Mouse (Mus musculus) bone marrow, adult 2 months (tissue): ENCODE data around the gene Zfp637. TPM values are rescaled to one million over a fixed set of nuclear protein-coding genes. Genes with fewer than 3 reads are reported as not detected.

Experiments used
- H3K27ac ChIP-seq: fragments of 200-500 bp; 2 replicates; pipeline ENCODE4 v1.5.1; 2012; ENCODE audit warnings: low read depth, mild to moderate bottlenecking, control low read depth, inconsistent platforms, low read length; ENCODE audit not compliant: control insufficient read depth, poor library complexity, insufficient read depth
- H3K4me1 ChIP-seq: fragments of 200-500 bp; 2 replicates; pipeline ENCODE4 v1.6.1; 2011; ENCODE audit warnings: low read length; ENCODE audit not compliant: control insufficient read depth, insufficient read depth
- H3K4me3 ChIP-seq: fragments of 200-500 bp; replicated peaks from 2 replicates; pipeline ENCODE3; 2011; ENCODE audit warnings: mild to moderate bottlenecking, low read depth, low read length, control low read depth; ENCODE audit not compliant: control insufficient read depth
- CTCF ChIP-seq: fragments of 200-500 bp; IDR thresholded peaks from 2 replicates; pipeline ENCODE4 v1.5.1; 2011; ENCODE audit warnings: low read length, control low read depth; ENCODE audit not compliant: control insufficient read depth, insufficient read depth
- POLR2A ChIP-seq: fragments of 200-500 bp; IDR thresholded peaks from 2 replicates; pipeline ENCODE4 v1.6.1; 2011; ENCODE audit warnings: low read depth, mild to moderate bottlenecking, control low read depth, low read length, borderline replicate concordance; ENCODE audit not compliant: control insufficient read depth
- WGBS: fragments of 180-500 bp; shearing (Covaris S2); methylation state at CpG from one replicate; pipeline ENCODE4 v1.1.7; 2018; 5-methylcytosine and 5-hydroxymethylcytosine counted together
- polyA plus RNA-seq: library from polyadenylated mRNA; stranded (reverse); fragments of >200 nt; gene quantifications from 2 replicates; pipeline ENCODE4 v1.2.4, GENCODE M21; 2011; ENCODE audit warnings: low replicate concordance; ENCODE audit not compliant: missing spikeins, insufficient read depth, insufficient read length

Zfp637 gene
- 7.2 and 8.3 TPM in 2 replicates for polyA plus RNA-seq

- under 1% methylated on average over 66 of the region's 66 CpGs for WGBS
- peak within 1 kb of the TSS; percentile 64; the same call in 1 of the 2 replicates for H3K27ac ChIP-seq
- TF ChIP-seq POLR2A = peak; percentile 40; the same call in 1 of the 2 replicates
- peak; percentile 52 for TF ChIP-seq CTCF
- H3K4me3 ChIP-seq = peak within 1 kb of the TSS; percentile 83
- H3K4me1 ChIP-seq = no peaks in the 10 kb centered on the region
These were observed at the start of gene Zfp637 for GRCm38 (mm10) chr6:117840686-117841510. TSS of gene Zfp637 (plus strand) at chr6:117841180.

GRCm38 (mm10) chr6:117795251-117795650 is 45.7 kb upstream of the Zfp637 start:
- Histone ChIP-seq H3K4me1 (no peaks in the 10 kb centered on the region), H3K27ac (no peak overlapping the region), H3K4me3 (no peak overlapping the region)
- no peak for TF ChIP-seq CTCF
- no peak for TF ChIP-seq POLR2A
- 88% methylated on average over 3 of the region's 3 CpGs for WGBS

GRCm38 (mm10) chr6:117800824-117801223 is 40.2 kb upstream of the Zfp637 start:
- Histone ChIP-seq H3K27ac (no peak overlapping the region), H3K4me3 (no peak overlapping the region), H3K4me1 (no peaks in the 10 kb centered on the region)
- 76% methylated on average over 7 of the region's 7 CpGs for WGBS
- TF ChIP-seq POLR2A (no peak), CTCF (no peak)

GRCm38 (mm10) chr6:117801801-117802200 is 39.2 kb upstream of the Zfp637 start:
- H3K4me3 ChIP-seq = no peak overlapping the region
- TF ChIP-seq POLR2A (no peak), CTCF (no peak)
- H3K4me1 ChIP-seq = no peaks in the 10 kb centered on the region
- H3K27ac ChIP-seq = no peak overlapping the region
- 69% methylated on average over 6 of the region's 6 CpGs for WGBS

- Histone ChIP-seq H3K4me3 (no peak overlapping the region), H3K27ac (no peak overlapping the region), H3K4me1 (no peaks in the 10 kb centered on the region)
- WGBS = 96% methylated on average over 1 of the region's 1 CpGs
- no peak for TF ChIP-seq CTCF
- no peak for TF ChIP-seq POLR2A
These were observed 33.2 kb upstream of the Zfp637 start for GRCm38 (mm10) chr6:117807756-117808155.

GRCm38 (mm10) chr6:117809816-117810215 is 31.2 kb upstream of the Zfp637 start:
- Histone ChIP-seq H3K27ac (no peak overlapping the region), H3K4me3 (no peak overlapping the region), H3K4me1 (no peaks in the 10 kb centered on the region)
- WGBS = 86% methylated on average over 6 of the region's 6 CpGs
- TF ChIP-seq POLR2A (no peak), CTCF (no peak)

- TF ChIP-seq POLR2A (no peak), CTCF (no peak)
- 76% methylated on average over 4 of the region's 4 CpGs for WGBS
- Histone ChIP-seq H3K4me3 (no peak overlapping the region), H3K27ac (no peak overlapping the region), H3K4me1 (no peaks in the 10 kb centered on the region)
These were observed 30.3 kb upstream of the Zfp637 start for GRCm38 (mm10) chr6:117810717-117811116.

GRCm38 (mm10) chr6:117811256-117811655 is 29.7 kb upstream of the Zfp637 start:
- Histone ChIP-seq H3K4me3 (no peak overlapping the region), H3K27ac (no peak overlapping the region), H3K4me1 (no peaks in the 10 kb centered on the region)
- no peak for TF ChIP-seq POLR2A
- no peak for TF ChIP-seq CTCF
- WGBS = 72% methylated on average over 5 of the region's 5 CpGs

GRCm38 (mm10) chr6:117814681-117815080 is 26.3 kb upstream of the Zfp637 start:
- no peak for TF ChIP-seq CTCF
- TF ChIP-seq POLR2A = no peak
- Histone ChIP-seq H3K27ac (no peak overlapping the region), H3K4me3 (no peak overlapping the region), H3K4me1 (no peaks in the 10 kb centered on the region; the same call in 1 of the 2 replicates)
